Mouse (Mus musculus) kidney, adult 2 months (tissue): ENCODE measurements at regions not wholly inside any gene's neighbourhood (a gene's known extent, or its start where the extent isn't known, plus 50 kb on each side); places are given as distances from the start of the nearest gene placed in this dataset.

Source experiments
- DNase-seq: peaks from one replicate; pipeline ENCODE4 v3.0.0; 2021
- H3K27ac ChIP-seq: fragments of 200-500 bp; 2 replicates; pipeline ENCODE4 v1.5.1; 2012; ENCODE audit warnings: low read depth, low read length, control low read depth, inconsistent platforms; ENCODE audit not compliant: insufficient read depth
- H3K27me3 ChIP-seq: fragments of 200-500 bp; replicated peaks from 2 replicates; pipeline ENCODE4 v1.6.1; 2012; ENCODE audit warnings: mild to moderate bottlenecking, moderate library complexity, low read length, inconsistent platforms; ENCODE audit not compliant: control insufficient read depth, insufficient read depth
- H3K36me3 ChIP-seq: fragments of 200-500 bp; 2 replicates; pipeline ENCODE4 v1.6.1; 2012; ENCODE audit warnings: mild to moderate bottlenecking, moderate library complexity, low read length, inconsistent platforms; ENCODE audit not compliant: control insufficient read depth, insufficient read depth
- H3K4me1 ChIP-seq: fragments of 200-500 bp; 2 replicates; pipeline ENCODE4 v1.6.1; 2011; ENCODE audit warnings: low read length; ENCODE audit not compliant: control insufficient read depth, insufficient read depth
- H3K4me3 ChIP-seq: fragments of 200-500 bp; 2 replicates; pipeline ENCODE4 v1.5.1; 2011; ENCODE audit warnings: mild to moderate bottlenecking, low read depth, low read length, control low read depth; ENCODE audit not compliant: insufficient read depth
- CTCF ChIP-seq: fragments of 200-500 bp; conservative IDR thresholded peaks from 2 replicates; pipeline ENCODE4 v1.5.1; 2011; ENCODE audit warnings: low read depth, mild to moderate bottlenecking, control low read depth, low read length, moderate library complexity, mixed read lengths; ENCODE audit not compliant: insufficient read depth, insufficient read length
- POLR2A ChIP-seq: fragments of 200-500 bp; IDR thresholded peaks from one replicate; pipeline ENCODE4 v1.6.1; 2011; ENCODE audit warnings: low read depth, low read length, control low read depth
- WGBS: fragments of 180-500 bp; shearing (Covaris S2); methylation state at CpG from one replicate; pipeline ENCODE4 v1.1.7; 2018; 5-methylcytosine and 5-hydroxymethylcytosine counted together

- no peaks in the 10 kb centered on the region for H3K36me3 ChIP-seq
Observed at GRCm38 (mm10) chr6:12247975-12248374, 340.4 kb downstream of the Phf14 start.

DNA sequence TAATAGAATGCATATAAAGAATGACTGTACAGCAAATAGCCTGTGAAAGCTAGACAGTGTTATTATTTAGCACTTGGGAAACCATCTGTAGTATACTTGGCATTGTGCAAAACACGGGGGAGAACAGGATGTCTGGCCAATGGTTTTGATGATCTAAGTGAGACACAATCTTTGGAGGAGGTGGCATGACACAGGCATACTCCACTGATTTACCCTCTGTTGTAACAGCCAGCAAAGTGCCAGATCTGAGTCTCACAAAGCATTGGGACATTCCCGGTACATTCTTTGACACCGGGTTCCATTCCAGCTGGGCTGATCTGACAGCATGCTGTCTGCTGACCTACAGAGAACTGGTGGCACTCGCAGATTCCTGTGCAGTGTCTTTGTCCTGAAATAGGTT, 341.0 kb downstream of the Phf14 start:
- Histone ChIP-seq H3K4me1 (no peaks in the 10 kb centered on the region), H3K36me3 (no peaks in the 10 kb centered on the region), H3K27ac (no peak overlapping the region), H3K27me3 (no peaks in the 10 kb centered on the region), H3K4me3 (no peak overlapping the region)
- TF ChIP-seq CTCF (no peak), POLR2A (no peak)
- DNase-seq = no peak
- 72% methylated on average over 4 of the region's 4 CpGs for WGBS

More at GRCm38 (mm10) chr6:12247975-12248374, 340.4 kb downstream of the Phf14 start:
- Histone ChIP-seq H3K4me1 (no peaks in the 10 kb centered on the region), H3K27ac (no peak overlapping the region), H3K27me3 (no peaks in the 10 kb centered on the region), H3K4me3 (no peak overlapping the region)
- no peak for DNase-seq
- TF ChIP-seq CTCF (no peak), POLR2A (no peak)

DNA sequence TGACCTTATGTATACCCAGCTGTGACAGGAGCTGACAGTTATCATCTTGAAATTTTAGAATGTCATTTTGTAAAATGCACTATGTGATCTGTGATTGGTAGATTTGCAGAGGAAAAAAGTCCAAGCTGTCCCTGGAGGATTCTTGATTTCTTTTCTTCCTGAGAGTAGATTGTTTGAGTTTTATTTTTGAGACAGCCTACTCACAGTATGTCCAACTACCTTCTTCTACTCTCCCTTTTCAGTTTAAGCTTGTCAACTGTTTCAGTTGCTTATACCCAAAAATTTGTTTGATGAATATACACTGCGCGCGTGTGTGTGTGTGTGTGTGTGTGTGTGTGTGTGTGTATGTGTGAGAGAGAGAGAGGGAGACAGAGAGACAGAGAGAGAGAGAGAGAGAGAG, 346.9 kb downstream of the Phf14 start:
- WGBS = 96% methylated on average over 3 of the region's 3 CpGs
- no peak for DNase-seq
- H3K4me1 ChIP-seq = no peaks in the 10 kb centered on the region
- H3K4me3 ChIP-seq = no peak overlapping the region
- H3K27ac ChIP-seq = no peak overlapping the region
- no peaks in the 10 kb centered on the region for H3K27me3 ChIP-seq
- H3K36me3 ChIP-seq = no peaks in the 10 kb centered on the region
- no peak for TF ChIP-seq CTCF
- TF ChIP-seq POLR2A = no peak

- no peaks in the 10 kb centered on the region for H3K36me3 ChIP-seq
- no peak for DNase-seq
- H3K27ac ChIP-seq = no peak overlapping the region
- no peak for TF ChIP-seq CTCF
- no peak for TF ChIP-seq POLR2A
- H3K4me1 ChIP-seq = no peaks in the 10 kb centered on the region
- no peaks in the 10 kb centered on the region for H3K27me3 ChIP-seq
- no peak overlapping the region for H3K4me3 ChIP-seq
- 48% methylated on average over 1 of the region's 1 CpGs for WGBS
Observed at GRCm38 (mm10) chr6:12255434-12255833, 347.8 kb downstream of the Phf14 start.

GRCm38 (mm10) chr6:12258273-12258672, 350.7 kb downstream of the Phf14 start:
- WGBS = 86% methylated on average over 3 of the region's 3 CpGs
- Histone ChIP-seq H3K4me1 (no peaks in the 10 kb centered on the region), H3K4me3 (no peak overlapping the region), H3K27ac (no peak overlapping the region), H3K27me3 (no peaks in the 10 kb centered on the region), H3K36me3 (no peaks in the 10 kb centered on the region)
- DNase-seq = no peak
- TF ChIP-seq POLR2A (no peak), CTCF (no peak)

GRCm38 (mm10) chr6:12258940-12259481, 351.4 kb downstream of the Phf14 start:
- DNase-seq = no peak
- Histone ChIP-seq H3K4me1 (no peaks in the 10 kb centered on the region), H3K27me3 (no peaks in the 10 kb centered on the region), H3K27ac (no peak overlapping the region), H3K4me3 (no peak overlapping the region), H3K36me3 (no peaks in the 10 kb centered on the region)
- 78% methylated on average over 7 of the region's 7 CpGs for WGBS
- TF ChIP-seq CTCF (no peak), POLR2A (no peak)

- no peak overlapping the region for H3K27ac ChIP-seq
- DNase-seq = no peak
- no peaks in the 10 kb centered on the region for H3K36me3 ChIP-seq
- H3K4me3 ChIP-seq = no peak overlapping the region
- WGBS = 88% methylated on average over 8 of the region's 8 CpGs
- no peaks in the 10 kb centered on the region for H3K27me3 ChIP-seq
- TF ChIP-seq POLR2A (no peak), CTCF (no peak)
- H3K4me1 ChIP-seq = no peaks in the 10 kb centered on the region
Observed at GRCm38 (mm10) chr6:12259629-12260028, 352.0 kb downstream of the Phf14 start.
